Mouse (Mus musculus) intestine, postnatal 0 days (tissue): ENCODE results near the gene Btrc. TPM values are rescaled to one million over a fixed set of nuclear protein-coding genes. Genes with fewer than 3 reads are reported as not detected.
"Not testable (repeated sequence)": the region's sequence is repeated elsewhere in the genome, so short reads cannot be mapped to it uniquely, and the experiment has no call there.

Experiments used
- ATAC-seq: fragments of 200-750 bp; cut with Nextera tagmentation; 2 replicates; pipeline ENCODE4 v1.8.0; 2017; ENCODE audit warnings: mild to moderate bottlenecking, moderate TSS enrichment, moderate library complexity
- H3K27ac ChIP-seq: fragments of 300-500 bp; sonication (generic); 2 replicates; pipeline ENCODE4 v1.5.1; 2014; ENCODE audit warnings: mild to moderate bottlenecking, low read depth, low read length, moderate library complexity
- H3K27me3 ChIP-seq: fragments of 300-500 bp; sonication (generic); replicated peaks from 2 replicates; pipeline ENCODE4 v1.6.1; 2014; ENCODE audit warnings: low read length, mixed read lengths; ENCODE audit not compliant: control insufficient read depth, insufficient read depth
- H3K36me3 ChIP-seq: fragments of 300-500 bp; sonication (generic); 2 replicates; pipeline ENCODE4 v1.6.1; 2014; ENCODE audit warnings: mild to moderate bottlenecking, moderate library complexity; ENCODE audit not compliant: control insufficient read depth, insufficient read depth
- H3K4me1 ChIP-seq: fragments of 300-500 bp; sonication (generic); replicated peaks from 2 replicates; pipeline ENCODE4 v1.6.1; 2014; ENCODE audit warnings: antibody characterized with exemption, low read length, mixed read lengths; ENCODE audit not compliant: control insufficient read depth, insufficient read depth
- H3K4me2 ChIP-seq: fragments of 300-500 bp; sonication (generic); replicated peaks from 2 replicates; pipeline ENCODE4 v1.6.1; 2014; ENCODE audit warnings: low read depth, mild to moderate bottlenecking, moderate library complexity
- H3K4me3 ChIP-seq: fragments of 300-500 bp; sonication (generic); 2 replicates; pipeline ENCODE4 v1.5.1; 2014; ENCODE audit warnings: low read depth, low read length
- H3K9ac ChIP-seq: fragments of 300-500 bp; sonication (generic); 2 replicates; pipeline ENCODE4 v1.6.1; 2014; ENCODE audit warnings: mild to moderate bottlenecking, low read depth, low read length
- H3K9me3 ChIP-seq: fragments of 300-500 bp; sonication (generic); 2 replicates; pipeline ENCODE4 v1.6.1; 2016; ENCODE audit warnings: mixed run types; ENCODE audit not compliant: control insufficient read depth
- CTCF ChIP-seq: sonication (generic); IDR thresholded peaks from 2 replicates; pipeline ENCODE4 v1.5.1; 2016; ENCODE audit warnings: low read depth, mild to moderate bottlenecking, control low read depth, antibody characterized with exemption, moderate library complexity
- WGBS: fragments of 180-500 bp; shearing (Covaris S2); extraction: QIAGEN DNeasy Blood & Tissue Kit; methylation state at CpG from one replicate; pipeline ENCODE4 v1.1.7; 2014; 5-methylcytosine and 5-hydroxymethylcytosine counted together
- polyA plus RNA-seq: library from polyadenylated mRNA; unstranded; fragments of >200 nt; fragmentation: Nextera tagmentation; extraction: Ambion mirVana; gene quantifications from 2 replicates; pipeline ENCODE4 v1.2.1, GENCODE M21; 2015

Gene Btrc
- polyA plus RNA-seq, 1 experiment from 2014 or later = 11.9 TPM

DNA sequence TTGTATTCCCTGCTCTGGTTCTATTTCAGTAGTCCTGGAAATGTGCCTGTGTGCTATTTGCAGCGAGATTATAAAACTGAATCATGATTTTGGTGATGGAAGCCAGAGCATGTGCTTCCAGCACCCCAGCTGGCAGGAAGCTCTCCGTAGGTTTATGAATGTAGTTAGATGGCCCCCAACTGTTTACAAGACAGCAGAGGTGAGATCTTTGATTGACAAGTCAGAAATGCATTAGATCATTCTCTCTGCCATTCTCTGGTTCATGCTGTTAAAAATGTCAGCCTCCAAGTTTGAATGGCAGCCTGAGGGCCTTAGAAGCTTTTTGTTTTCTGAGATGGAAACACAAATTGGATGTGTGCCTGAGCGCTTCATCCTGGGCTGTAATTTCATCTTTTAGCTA, 68.8 kb downstream of the Btrc start:
- no peak overlapping the region for H3K27ac ChIP-seq
- WGBS = 80% methylated on average over 3 of the region's 3 CpGs

DNA sequence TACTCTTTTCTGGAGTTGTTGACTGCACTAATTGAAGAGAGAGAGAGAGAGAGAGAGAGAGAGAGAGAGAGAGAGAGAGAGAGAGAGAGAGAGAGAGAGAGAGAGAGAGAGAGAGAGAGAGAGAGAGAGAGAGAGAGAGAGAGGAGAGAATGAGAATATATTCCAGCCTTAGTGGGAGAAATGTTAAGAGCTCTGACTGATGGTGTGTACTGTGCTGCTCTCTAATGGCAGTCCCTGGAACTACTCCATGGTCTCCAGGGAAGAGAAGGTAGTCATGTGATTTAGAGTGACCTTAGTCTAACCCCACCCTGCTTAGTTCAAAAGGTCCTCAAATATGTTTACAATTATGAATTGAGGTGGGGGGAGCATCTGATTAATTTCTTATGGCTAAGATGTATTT, 72.5 kb downstream of the Btrc start:
- not testable (repeated sequence) for H3K9me3 ChIP-seq, H3K4me3 ChIP-seq, H3K4me1 ChIP-seq, H3K9ac ChIP-seq, H3K27me3 ChIP-seq, H3K4me2 ChIP-seq, H3K36me3 ChIP-seq, H3K27ac ChIP-seq
- 0 out of 2 replicates have a peak, but pooled peaks have one; percentile 31 for ATAC-seq
- TF ChIP-seq CTCF = peak; percentile 88

More for the DNA sequence above, 68.8 kb downstream of the Btrc start:
- TF ChIP-seq CTCF = no peak
- Histone ChIP-seq H3K4me2 (no peak overlapping the region), H3K27me3 (no peaks in the 10 kb centered on the region), H3K36me3 (no peaks in the 10 kb centered on the region; the same call in 1 of the 2 replicates), H3K4me3 (no peak overlapping the region), H3K9ac (no peak overlapping the region), H3K9me3 (no peaks in the 10 kb centered on the region), H3K4me1 (no peaks in the 10 kb centered on the region)
- no peak for ATAC-seq

DNA sequence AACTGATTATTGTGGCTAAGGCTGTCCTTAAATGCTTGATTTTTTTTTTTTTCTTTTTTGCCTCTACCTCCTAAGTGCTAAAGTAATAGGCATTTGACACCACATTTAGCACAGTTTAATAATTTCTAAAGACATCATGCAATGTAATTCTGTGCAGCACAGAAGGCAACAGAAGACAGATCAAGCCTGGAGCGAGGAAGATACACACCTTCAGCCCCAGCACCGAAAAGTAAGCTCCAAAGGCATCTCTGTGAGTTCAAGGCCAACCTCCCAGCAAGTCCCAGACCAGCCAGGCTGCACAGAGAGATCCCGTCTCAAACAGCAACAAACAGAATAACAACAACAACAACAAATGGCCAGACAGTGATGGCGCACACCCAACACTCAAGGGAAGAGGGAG, 73.6 kb downstream of the Btrc start:
- 88% methylated on average over 4 of the region's 4 CpGs for WGBS
- H3K27me3 ChIP-seq = no peaks in the 10 kb centered on the region

DNA sequence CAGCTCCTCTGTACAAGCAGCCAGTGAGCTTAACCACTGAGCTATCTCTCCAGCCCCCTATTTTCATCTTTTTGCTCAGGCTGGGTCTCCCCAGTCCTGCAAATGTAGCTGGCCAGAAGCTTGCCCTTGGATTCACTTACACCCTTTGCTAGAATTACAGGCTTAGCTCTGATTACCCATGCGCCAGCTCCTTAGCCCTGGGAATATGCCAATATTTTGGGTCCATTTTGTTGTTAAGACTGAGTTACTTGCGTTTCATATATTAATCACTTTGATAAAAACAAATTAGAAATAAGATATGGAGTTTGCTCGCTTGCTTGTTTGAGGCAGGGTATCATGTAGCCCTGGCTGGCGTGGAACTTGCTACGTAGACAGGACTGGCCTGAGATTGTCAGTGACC, 74.7 kb downstream of the Btrc start:
- no peak overlapping the region for H3K4me3 ChIP-seq
- H3K4me1 ChIP-seq = no peaks in the 10 kb centered on the region
- no peak for TF ChIP-seq CTCF
- 93% methylated on average over 5 of the region's 5 CpGs for WGBS
- H3K9me3 ChIP-seq = no peaks in the 10 kb centered on the region
- no peaks in the 10 kb centered on the region; the same call in 1 of the 2 replicates for H3K36me3 ChIP-seq
- no peak overlapping the region for H3K27ac ChIP-seq
- no peaks in the 10 kb centered on the region for H3K27me3 ChIP-seq
- H3K9ac ChIP-seq = no peak overlapping the region
- H3K4me2 ChIP-seq = no peak overlapping the region
- ATAC-seq = no peak

More for the DNA sequence above, 73.6 kb downstream of the Btrc start:
- H3K4me3 ChIP-seq = no peak overlapping the region
- no peaks in the 10 kb centered on the region for H3K4me1 ChIP-seq
- H3K4me2 ChIP-seq = no peak overlapping the region
- no peaks in the 10 kb centered on the region for H3K9me3 ChIP-seq
- ATAC-seq = no peak
- H3K36me3 ChIP-seq = no peaks in the 10 kb centered on the region; the same call in 1 of the 2 replicates
- no peak for TF ChIP-seq CTCF
- no peak overlapping the region for H3K9ac ChIP-seq
- no peak overlapping the region for H3K27ac ChIP-seq

DNA sequence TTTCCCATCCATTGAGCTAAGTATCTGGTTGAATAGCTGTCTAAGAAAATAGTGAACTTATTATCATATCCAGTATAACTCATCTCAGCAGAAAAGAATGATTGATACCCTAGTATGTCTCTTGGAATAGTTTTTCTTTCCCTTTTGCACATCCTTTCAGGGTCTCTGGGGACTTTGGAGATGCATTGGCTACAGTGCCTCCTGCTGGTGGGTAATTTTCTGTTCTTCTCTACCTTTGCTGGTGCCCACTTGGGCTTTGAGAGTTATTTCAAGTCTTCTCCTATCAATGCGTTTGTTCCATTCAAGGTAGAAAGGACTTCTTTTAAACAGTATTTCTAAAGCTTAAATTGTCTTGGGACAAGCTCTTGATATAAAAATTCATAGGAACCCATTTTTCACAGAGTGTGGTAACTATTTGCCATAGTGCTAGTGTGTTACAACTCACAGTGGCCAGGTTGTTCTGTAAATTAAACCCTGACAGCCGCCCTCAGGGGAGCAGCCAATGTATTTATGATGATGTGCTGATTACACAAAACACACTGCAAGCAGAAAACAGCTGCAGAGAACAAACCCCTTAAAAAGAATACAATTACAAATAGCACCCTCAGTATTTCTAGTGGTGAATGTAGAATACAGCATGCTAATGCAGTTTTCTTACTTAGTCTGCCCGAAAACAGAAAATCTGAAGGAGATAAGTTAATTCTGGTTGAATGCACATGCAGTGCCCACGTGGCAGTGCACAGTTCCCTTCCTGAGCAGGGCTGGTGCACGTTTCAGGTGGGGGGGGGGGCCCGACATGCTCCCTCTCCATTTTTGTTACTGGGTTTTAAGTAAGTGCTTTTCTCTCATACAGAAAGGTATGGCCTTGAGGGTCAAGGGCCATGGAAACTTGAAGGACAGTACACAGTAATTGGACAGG, 75.7 kb downstream of the Btrc start:
- Histone ChIP-seq H3K4me1 (no peaks in the 10 kb centered on the region), H3K36me3 (no peaks in the 10 kb centered on the region; the same call in 1 of the 2 replicates), H3K9ac (no peak overlapping the region), H3K4me2 (no peak overlapping the region), H3K4me3 (no peak overlapping the region), H3K27me3 (no peaks in the 10 kb centered on the region), H3K9me3 (no peaks in the 10 kb centered on the region), H3K27ac (no peak overlapping the region)
- 86% methylated on average over 6 of the region's 6 CpGs for WGBS
- no peak for ATAC-seq
- TF ChIP-seq CTCF = peak; percentile 53

DNA sequence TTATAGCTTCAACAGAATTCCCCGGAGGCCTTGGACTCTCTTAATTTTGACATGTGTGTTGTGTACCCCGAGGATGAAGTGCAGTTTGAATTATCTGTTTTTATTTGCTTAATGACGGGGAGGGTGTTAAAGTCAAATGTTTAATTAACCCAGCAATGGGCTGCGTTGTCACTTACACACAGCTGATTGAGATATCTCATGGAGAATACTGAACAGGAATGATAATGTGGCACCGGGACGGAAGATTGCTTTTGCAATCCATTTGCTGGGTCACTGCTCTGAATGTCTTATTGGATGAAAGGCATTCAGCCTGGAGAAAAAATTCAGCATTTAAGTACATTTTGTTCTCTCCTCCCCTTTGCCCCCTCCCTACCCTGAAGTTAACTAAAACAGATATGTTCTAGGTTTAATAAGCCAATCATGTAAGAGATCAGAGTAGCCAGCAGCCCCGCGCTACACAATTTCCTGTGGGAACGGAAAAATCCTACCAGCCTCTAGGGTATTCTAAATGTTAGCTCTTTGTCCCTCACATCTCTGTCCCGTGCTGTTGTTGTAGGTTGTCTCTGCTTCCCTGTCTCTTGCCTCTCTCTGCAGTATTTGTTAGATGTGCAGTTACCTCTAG, 77.1 kb downstream of the Btrc start:
- ATAC-seq = no peak
- no peak overlapping the region for H3K9ac ChIP-seq
- no peaks in the 10 kb centered on the region for H3K9me3 ChIP-seq
- H3K36me3 ChIP-seq = no peaks in the 10 kb centered on the region; the same call in 1 of the 2 replicates
- WGBS = 61% methylated on average over 10 of the region's 10 CpGs
- H3K27ac ChIP-seq = no peak overlapping the region
- H3K4me2 ChIP-seq = no peak overlapping the region
- H3K27me3 ChIP-seq = no peaks in the 10 kb centered on the region
- no peak for TF ChIP-seq CTCF
- H3K4me1 ChIP-seq = no peaks in the 10 kb centered on the region
- H3K4me3 ChIP-seq = no peak overlapping the region
